In genomic region chr11:110839316-110839715, GRCm38 (mm10) we compare ENCODE assay signal across 27 mouse cellular contexts.
DNase-seq lines count a peak whose midpoint lies in the region; ATAC-seq lines count a peak whose summit lies in the region.
"Had no signal": no experiment of that assay in that cellular context is flagged by ENCODE, and none has a peak within 500 bp of the region (broad histone marks: within the 10 kb centered on the region; RNA-seq: fewer than 3 reads in every experiment).

No protein-coding gene starts in this region.

- no peaks in the 10 kb centered on the region for H3K4me1 ChIP-seq in kidney, embryonic 14.5 days (ENCODE audit: control insufficient read depth, insufficient read depth, low read length)
- H3K4me1 ChIP-seq in limb, embryonic 13.5 days, result 0 out of 2 replicates have a peak, but pooled peaks cover 3% of the 10 kb centered on the region
- H3K4me1 ChIP-seq in limb, embryonic 10.5 days, result no peaks in the 10 kb centered on the region
- H3K4me1 ChIP-seq: heart, embryonic 13.5 days; hindbrain, embryonic 12.5 days; midbrain, embryonic 15.5 days; neural tube, embryonic 12.5 days had no signal

- 89% methylated on average over 7 of the region's 7 CpGs for WGBS in kidney, embryonic 14.5 days
- WGBS in limb, embryonic 13.5 days, result 50% methylated on average over 7 of the region's 7 CpGs
- WGBS in limb, embryonic 10.5 days, result 96% methylated on average over 7 of the region's 7 CpGs

- H3K36me3 ChIP-seq in kidney, embryonic 14.5 days (ENCODE audit: control insufficient read depth, insufficient read depth, low read length), result no peaks in the 10 kb centered on the region
- no peaks in the 10 kb centered on the region for H3K36me3 ChIP-seq in limb, embryonic 13.5 days
- H3K36me3 ChIP-seq in limb, embryonic 10.5 days, result no peaks in the 10 kb centered on the region
- H3K36me3 ChIP-seq: embryonic facial prominence, embryonic 13.5 days; heart, embryonic 13.5 days; hindbrain, embryonic 12.5 days; liver, embryonic 13.5 days; midbrain, embryonic 15.5 days; neural tube, embryonic 12.5 days had no signal

- H3K27me3 ChIP-seq in kidney, embryonic 14.5 days (ENCODE audit: control insufficient read depth, insufficient read depth, low read length), result no peaks in the 10 kb centered on the region
- no peaks in the 10 kb centered on the region for H3K27me3 ChIP-seq in limb, embryonic 13.5 days
- H3K27me3 ChIP-seq in limb, embryonic 10.5 days (ENCODE audit: low read depth, poor library complexity, severe bottlenecking), result no peaks in the 10 kb centered on the region
- H3K27me3 ChIP-seq: embryonic facial prominence, embryonic 13.5 days; heart, embryonic 13.5 days; hindbrain, embryonic 12.5 days; liver, embryonic 13.5 days; midbrain, embryonic 15.5 days; neural tube, embryonic 12.5 days had no signal

- peak; percentile 62 for DNase-seq in kidney, adult 11 months
- no peak for DNase-seq in limb, embryonic 10.5 days (ENCODE audit: low spot score)
- peak; percentile 49 for DNase-seq in kidney, postnatal 14 days
- no peak for DNase-seq in layer of hippocampus, postnatal 25 days (ENCODE audit: extremely low spot score in 1 of 2, low spot score in 1 of 2)
- DNase-seq: adrenal gland, postnatal 36 days; embryo, embryonic 11 days; gastrocnemius, adult 2 months; heart, postnatal 14 days; liver, embryonic 13.5 days; lung, adult 2 months; lung, postnatal 14 days; right cerebral cortex, postnatal 14 days; spleen, adult 18-20 months; thymus, postnatal 14 days had no signal

- ATAC-seq in kidney, embryonic 14.5 days (ENCODE audit: low FRiP score, low TSS enrichment), result no peak
- ATAC-seq in limb, embryonic 13.5 days (ENCODE audit: low FRiP score, low read depth), result peak; percentile 66; the same call in 1 of the 2 replicates
- ATAC-seq in megakaryocyte progenitor cell, adult 5-6 weeks (replicated peaks; ENCODE audit: poor library complexity), result peak; percentile 66
- ATAC-seq in erythroid progenitor cell, adult 5-6 weeks (replicated peaks; ENCODE audit: low FRiP score, poor library complexity, severe bottlenecking), result no peak
- ATAC-seq: forebrain, embryonic 14.5 days; intestine, postnatal 0 days; midbrain, embryonic 15.5 days had no signal

- no peak overlapping the region for H3K9ac ChIP-seq in kidney, embryonic 14.5 days (ENCODE audit: low read depth, low read length)
- no peak overlapping the region for H3K9ac ChIP-seq in limb, embryonic 13.5 days
- H3K9ac ChIP-seq: embryonic facial prominence, embryonic 13.5 days; heart, embryonic 13.5 days; hindbrain, embryonic 12.5 days; liver, embryonic 13.5 days; midbrain, embryonic 15.5 days; neural tube, embryonic 12.5 days had no signal

- no peak overlapping the region for H3K27ac ChIP-seq in kidney, embryonic 14.5 days (ENCODE audit: low read depth, low read length)
- no peak overlapping the region for H3K27ac ChIP-seq in limb, embryonic 13.5 days
- no peak overlapping the region for H3K27ac ChIP-seq in limb, embryonic 10.5 days
- H3K27ac ChIP-seq: embryonic facial prominence, embryonic 13.5 days; gastrocnemius, adult 2 months; heart, embryonic 13.5 days; hindbrain, embryonic 12.5 days; left cerebral cortex, adult 2 months; liver, embryonic 13.5 days; midbrain, embryonic 15.5 days; neural tube, embryonic 12.5 days had no signal

- H3K9me3 ChIP-seq in kidney, embryonic 14.5 days (ENCODE audit: control insufficient read depth, low read length), result no peaks in the 10 kb centered on the region
- no peaks in the 10 kb centered on the region for H3K9me3 ChIP-seq in limb, embryonic 13.5 days
- no peaks in the 10 kb centered on the region for H3K9me3 ChIP-seq in limb, embryonic 10.5 days (replicated peaks)
- H3K9me3 ChIP-seq: embryonic facial prominence, embryonic 13.5 days; heart, embryonic 13.5 days; hindbrain, embryonic 12.5 days; liver, embryonic 13.5 days; midbrain, embryonic 15.5 days; neural tube, embryonic 12.5 days had no signal

- no peak overlapping the region for H3K4me2 ChIP-seq in kidney, embryonic 14.5 days (replicated peaks; ENCODE audit: low read depth, low read length)
- H3K4me2 ChIP-seq in limb, embryonic 13.5 days (replicated peaks), result no peak overlapping the region
- H3K4me2 ChIP-seq: embryonic facial prominence, embryonic 13.5 days; heart, embryonic 13.5 days; hindbrain, embryonic 12.5 days; liver, embryonic 13.5 days; midbrain, embryonic 15.5 days; neural tube, embryonic 12.5 days had no signal

- H3K4me3 ChIP-seq in kidney, embryonic 14.5 days (ENCODE audit: low read length), result no peak overlapping the region
- H3K4me3 ChIP-seq in limb, embryonic 13.5 days, result no peak overlapping the region
- H3K4me3 ChIP-seq in limb, embryonic 10.5 days, result no peak overlapping the region
- H3K4me3 ChIP-seq: embryonic facial prominence, embryonic 13.5 days; erythroblast, embryonic 14.5 days; gastrocnemius, adult 2 months; heart, embryonic 13.5 days; hindbrain, embryonic 12.5 days; left cerebral cortex, adult 2 months; liver, embryonic 13.5 days; midbrain, embryonic 15.5 days; neural tube, embryonic 12.5 days had no signal

Comparison
In these comparisons a context has a peak if more than half of its experiments do, and no peak if none do; other contexts are left out.
1. DNase-seq: peak in kidney, adult 11 months (single experiment) and kidney, postnatal 14 days (single experiment); none in limb, embryonic 10.5 days (single experiment) and layer of hippocampus, postnatal 25 days (0 of 2).
2. ATAC-seq: peak in limb, embryonic 13.5 days (single experiment) and megakaryocyte progenitor cell, adult 5-6 weeks (single experiment); none in kidney, embryonic 14.5 days (single experiment) and erythroid progenitor cell, adult 5-6 weeks (single experiment).